Mouse (Mus musculus): ENCODE results near the gene Erbb2.
A peak's percentile ranks its signal among the peaks of the same experiment; 100 is the strongest.

Erbb2 gene

GRCm38 (mm10) chr11:98386596-98386995, 25.7 kb upstream of the Erbb2 start:
- peak; percentile 15 for DNase-seq

- DNase-seq = no peak
Measured at GRCm38 (mm10) chr11:98387056-98387577, 25.2 kb upstream of the Erbb2 start.

DNA sequence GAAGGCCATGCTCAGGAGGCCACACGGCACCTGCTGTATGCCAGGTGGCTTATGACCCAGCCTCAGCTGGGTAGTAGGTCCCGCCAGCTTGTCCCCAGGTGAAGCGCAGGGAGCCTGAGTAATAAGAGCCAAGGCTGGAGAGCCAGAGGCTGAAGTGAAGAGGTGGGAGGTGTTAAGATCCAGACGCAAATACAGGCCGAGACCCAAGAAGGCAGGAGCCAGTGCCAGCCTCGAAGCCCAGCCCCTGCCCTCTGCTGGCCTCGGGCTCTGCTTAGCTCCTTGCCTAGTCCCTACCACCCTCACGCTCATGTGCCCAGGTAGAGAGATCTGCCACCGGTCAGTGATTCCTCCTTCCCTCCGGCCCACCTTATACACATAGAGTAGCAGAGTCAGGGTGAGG, 24.0 kb upstream of the Erbb2 start:
- DNase-seq = no peak

DNA sequence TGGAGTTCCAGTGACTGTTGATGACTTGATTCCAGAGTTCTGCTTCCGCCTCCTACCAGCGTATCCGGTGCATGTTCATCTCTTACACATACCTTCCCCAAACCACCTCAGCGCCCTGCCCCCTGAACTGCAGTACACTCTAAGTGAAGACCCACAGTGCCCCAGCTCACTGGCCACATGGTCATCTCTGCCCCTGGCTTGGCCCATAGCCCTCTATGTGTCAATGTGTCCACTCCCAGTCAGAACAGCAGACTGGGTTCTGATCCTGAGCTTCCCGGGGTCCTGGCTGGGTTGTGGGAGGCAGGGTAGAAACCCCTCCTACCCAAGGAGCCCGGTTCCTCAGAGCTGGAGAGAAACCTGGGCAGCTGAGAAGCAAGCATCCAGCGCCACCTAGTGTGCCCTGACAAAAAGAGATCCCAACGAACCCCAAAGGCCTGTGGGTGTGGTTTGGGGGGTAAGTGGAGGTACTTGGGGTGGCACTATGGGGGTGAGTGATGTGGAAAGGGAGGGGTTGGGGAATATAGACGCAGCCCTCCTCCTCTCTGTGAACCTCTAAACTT, 23.0 kb upstream of the Erbb2 start:
- peak; percentile 68 for DNase-seq

DNA sequence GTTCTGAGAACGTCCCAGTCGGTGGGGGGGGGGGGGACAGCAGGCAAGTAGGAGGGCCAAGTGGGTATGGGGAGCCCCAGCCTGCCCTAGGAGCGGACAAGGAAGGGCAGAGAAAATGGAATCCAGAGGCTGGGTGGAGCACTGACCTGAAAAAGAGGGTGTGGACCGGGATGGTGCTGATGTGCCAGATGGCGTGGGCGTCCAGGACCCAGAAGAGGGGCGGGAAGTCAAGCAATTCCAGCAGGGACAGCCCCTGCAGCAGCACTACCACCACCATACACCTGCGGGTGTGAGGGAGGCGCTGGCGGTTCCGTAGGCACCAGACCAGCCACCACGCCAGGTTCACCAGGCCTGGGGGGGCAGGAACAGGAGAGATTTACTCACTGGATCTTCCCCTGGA, 22.1 kb upstream of the Erbb2 start:
- DNase-seq = no peak

GRCm38 (mm10) chr11:98392034-98392433, 20.2 kb upstream of the Erbb2 start:
- DNase-seq = no peak

- DNase-seq = no peak
Measured at GRCm38 (mm10) chr11:98392645-98393044, 19.6 kb upstream of the Erbb2 start.

- peak; percentile 66 for DNase-seq
Measured at GRCm38 (mm10) chr11:98393317-98393716, 19.0 kb upstream of the Erbb2 start.

- no peak for DNase-seq
Measured at GRCm38 (mm10) chr11:98394301-98394700, 18.0 kb upstream of the Erbb2 start.

- no peak for DNase-seq
Measured at GRCm38 (mm10) chr11:98395041-98395440, 17.2 kb upstream of the Erbb2 start.

DNA sequence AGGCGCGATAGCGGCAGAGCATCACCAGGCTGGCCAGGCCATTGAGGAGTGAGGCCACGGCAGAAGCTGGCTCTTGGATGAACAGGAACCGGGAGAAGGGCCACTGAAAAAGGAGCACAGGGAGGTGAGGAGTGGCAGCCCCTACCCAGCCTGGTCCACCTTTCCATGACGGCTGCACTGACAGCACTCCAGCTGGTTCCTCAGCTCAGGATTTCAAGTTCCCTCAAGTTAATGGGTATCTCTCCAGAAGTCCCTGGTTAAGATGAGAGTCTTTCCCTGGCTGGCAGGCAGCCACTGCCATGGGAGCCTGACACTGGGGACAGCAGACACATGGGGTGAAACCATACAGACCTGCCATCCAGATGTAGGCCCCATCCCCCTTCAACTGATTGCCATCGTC, 14.3 kb upstream of the Erbb2 start:
- DNase-seq = no peak

DNA sequence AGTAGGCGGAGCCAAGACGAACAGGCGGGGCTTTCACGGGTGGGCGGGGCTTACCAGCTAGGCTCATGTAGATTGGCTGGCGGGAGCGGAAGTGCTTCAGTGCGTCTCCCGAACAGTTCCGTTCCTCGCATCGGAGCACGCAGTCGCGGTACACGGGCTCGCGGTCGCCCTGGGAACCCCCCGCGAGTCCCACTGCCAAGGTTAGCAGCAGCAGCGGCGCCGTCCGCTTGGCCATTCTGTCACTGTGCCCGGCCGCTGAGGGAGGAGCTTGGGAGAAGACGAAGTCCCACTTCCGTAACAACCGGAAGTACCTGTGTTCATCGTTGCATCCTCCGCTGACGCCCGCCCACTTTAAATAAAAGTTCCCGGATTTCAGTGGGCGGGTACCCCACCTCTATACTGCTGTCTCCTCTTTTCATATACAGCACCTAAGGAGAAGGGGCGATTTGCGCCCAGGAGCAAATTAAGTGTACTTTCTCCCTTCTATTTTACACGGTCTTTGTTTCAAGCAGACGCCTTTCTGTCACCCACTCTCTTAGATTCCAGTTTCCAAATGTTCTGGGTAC, 12.0 kb upstream of the Erbb2 start, which contains the start of gene Pgap3:
Gene Pgap3 (minus strand): TSS at position 330 of the 566 bp plus-strand sequence.
- DNase-seq = peak; percentile 94

DNA sequence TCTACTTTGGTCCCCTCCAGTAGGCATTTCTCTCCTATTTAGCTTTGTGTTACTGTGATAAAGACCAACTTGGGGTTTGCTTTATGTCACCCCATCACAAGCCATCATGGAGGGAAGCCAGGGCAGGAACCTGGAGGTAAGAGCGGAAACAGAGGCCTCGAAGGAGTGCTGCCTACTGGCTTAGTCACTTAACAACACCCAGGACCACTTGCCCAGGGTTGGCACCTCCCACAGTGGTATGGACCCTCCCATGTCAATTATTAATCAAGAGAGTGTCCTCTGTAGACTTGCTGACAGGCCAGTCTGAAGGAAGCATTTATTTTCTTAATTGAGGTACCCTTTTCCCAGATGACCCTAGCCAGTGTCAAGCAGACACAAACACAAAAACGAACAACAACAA, 11.5 kb upstream of the Erbb2 start:
- DNase-seq = no peak

GRCm38 (mm10) chr11:98406621-98407020, 5.6 kb upstream of the Erbb2 start:
- no peak for DNase-seq

DNA sequence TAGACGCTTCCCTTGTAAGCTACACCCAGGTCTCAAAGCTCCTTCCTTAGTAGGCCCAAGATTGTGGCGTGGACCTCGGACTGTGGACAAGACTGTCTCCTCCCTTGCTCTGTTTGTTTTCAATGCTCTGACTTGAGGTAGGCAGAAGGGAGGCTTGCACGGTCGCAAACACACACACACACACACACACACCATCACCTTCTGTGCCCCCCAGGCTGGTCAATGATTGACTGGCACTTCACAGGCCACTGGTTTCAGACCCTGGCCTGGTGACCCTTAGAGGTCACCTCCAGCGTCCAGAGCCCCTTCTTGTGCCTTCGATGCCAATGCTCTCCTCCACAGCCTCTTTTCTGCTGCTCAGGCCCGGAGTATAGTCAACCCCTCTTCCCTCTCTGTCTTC, 3.4 kb upstream of the Erbb2 start:
- no peak for DNase-seq

- peak; percentile 74 for DNase-seq
Measured at GRCm38 (mm10) chr11:98409341-98409822, 2.9 kb upstream of the Erbb2 start.

GRCm38 (mm10) chr11:98412797-98413301, 579 bp downstream of the Erbb2 start:
- DNase-seq = peak; percentile 61

- DNase-seq = peak; percentile 23
Measured at GRCm38 (mm10) chr11:98413731-98414130, 1.5 kb downstream of the Erbb2 start.

DNA sequence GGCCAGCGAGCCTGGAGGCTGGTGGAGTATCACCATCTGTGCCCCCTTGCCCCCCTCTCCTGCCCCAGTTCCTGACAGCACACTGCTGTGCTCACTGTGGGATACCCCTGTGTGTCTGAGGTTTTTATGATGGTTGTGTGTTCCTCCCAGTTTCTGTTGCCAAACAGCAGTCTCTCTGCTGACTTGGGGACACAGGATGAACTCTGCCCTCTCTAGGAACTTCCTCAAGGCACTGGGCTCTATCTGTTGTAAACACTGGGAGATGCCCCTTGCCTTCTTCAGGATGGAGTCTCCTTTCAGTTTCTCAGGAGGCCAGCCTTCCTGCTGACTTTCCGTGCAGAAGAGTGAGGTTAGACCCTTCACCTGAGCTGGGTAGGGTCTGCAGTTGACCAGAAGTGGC, 1.9 kb downstream of the Erbb2 start:
- DNase-seq = no peak

DNA sequence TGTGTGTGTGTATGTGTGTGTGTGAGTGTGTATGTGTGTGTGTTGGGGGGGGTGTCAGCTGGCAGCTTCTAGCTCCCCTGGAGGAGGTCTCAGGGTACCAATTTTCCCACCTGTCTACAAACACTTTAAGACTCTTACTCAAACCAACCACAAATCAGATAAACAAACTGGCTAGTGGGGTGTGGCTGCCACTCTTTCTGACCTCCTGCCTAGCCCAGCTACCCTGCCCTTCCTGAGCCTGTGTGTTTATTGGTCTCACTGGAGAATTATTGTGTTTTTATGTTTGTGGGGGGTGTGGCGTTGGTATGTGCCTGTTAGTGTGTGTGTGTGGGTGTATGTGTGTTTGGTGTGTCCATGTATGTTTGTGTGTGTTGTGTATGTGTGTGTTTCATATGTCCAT, 4.8 kb downstream of the Erbb2 start:
- no peak for DNase-seq

DNA sequence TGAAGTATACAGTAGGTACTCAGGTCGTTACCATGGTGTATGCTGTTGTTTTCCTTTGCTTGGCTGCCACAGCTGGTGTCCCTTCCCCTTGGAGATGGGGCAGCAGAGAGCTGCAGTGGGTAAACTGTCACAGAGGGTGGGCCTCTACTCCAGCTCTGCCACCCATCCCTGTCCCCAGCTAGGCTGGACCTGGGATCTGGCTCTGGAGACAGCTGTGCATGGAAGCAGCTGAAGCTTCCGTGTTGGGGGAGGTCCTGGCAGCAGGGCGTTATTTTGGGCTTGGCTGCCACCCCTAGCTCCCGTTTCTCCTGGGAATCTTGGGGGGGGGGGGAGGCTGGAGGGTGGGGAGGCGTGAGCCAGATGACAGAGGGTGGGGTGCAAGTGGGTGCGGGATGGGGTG, 6.0 kb downstream of the Erbb2 start:
- no peak for DNase-seq

- no peak for DNase-seq
Measured at GRCm38 (mm10) chr11:98418939-98419547, 6.8 kb downstream of the Erbb2 start.

GRCm38 (mm10) chr11:98426592-98426991, 14.3 kb downstream of the Erbb2 start:
- no peak for DNase-seq

DNA sequence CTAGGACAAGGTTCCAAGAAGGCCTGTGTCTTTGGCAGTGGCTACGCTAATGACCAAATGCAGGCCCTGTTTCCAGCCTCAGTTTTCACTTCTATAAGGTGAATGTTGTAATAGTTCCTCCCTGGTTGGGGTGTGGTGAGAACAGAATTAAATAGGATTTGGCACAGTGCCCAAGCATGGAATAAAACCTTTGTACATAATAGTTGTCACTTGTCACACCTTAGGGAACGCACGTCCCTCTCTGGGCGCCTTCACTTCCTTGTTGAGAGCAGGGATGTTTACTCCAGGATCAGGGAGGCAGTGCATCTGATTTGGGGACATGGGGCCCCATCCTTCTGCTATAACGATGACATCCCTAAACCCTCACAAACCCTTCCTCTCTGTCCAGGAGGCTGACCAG, 16.2 kb downstream of the Erbb2 start:
- DNase-seq = no peak
